Mouse (Mus musculus): ENCODE data around the gene Pfkfb3. TPM values are rescaled to one million over a fixed set of nuclear protein-coding genes. Genes with fewer than 3 reads are reported as not detected.

The Pfkfb3 gene
- polyA plus RNA-seq, 1 experiment from 2014 or later, result 17.9 TPM

DNA sequence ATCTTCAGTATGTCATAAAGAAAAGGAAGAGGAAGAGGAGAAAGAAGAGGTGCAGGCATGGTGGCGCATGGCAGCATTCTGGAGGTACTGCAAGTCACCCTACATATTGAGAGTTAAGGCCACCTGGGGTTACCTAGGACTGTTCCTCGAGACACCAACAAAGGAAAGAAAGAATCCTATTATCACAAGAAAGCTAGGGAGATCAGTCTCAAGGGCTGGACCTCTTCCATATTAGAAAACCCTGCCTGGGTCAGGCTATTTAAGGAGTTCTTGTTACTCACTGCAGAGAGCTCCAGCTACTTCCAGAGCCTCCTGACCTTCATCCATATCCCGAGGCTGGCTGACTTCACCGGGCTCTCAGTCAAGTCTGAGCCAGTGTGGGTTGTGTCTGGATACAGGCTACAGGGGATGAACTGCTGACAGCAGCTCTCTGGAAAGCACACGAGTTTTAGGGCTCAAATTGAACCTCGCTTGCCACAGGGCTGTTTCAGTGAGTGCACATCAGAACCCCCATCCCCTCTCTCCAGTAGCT is 17.2 kb upstream of the Pfkfb3 start:
- H3K9ac ChIP-seq (ENCODE audit: low read length), result no peak overlapping the region
- no peaks in the 10 kb centered on the region for H3K9me3 ChIP-seq (ENCODE audit: control insufficient read depth, low read length)
- no peak overlapping the region for H3K4me2 ChIP-seq (ENCODE audit: low read depth, low read length)
- H3K27ac ChIP-seq (ENCODE audit: low read length), result no peak overlapping the region
- no peaks in the 10 kb centered on the region for H3K4me1 ChIP-seq (replicated peaks; ENCODE audit: control insufficient read depth, insufficient read depth, low read length)
- H3K4me3 ChIP-seq (ENCODE audit: low read length), result no peak overlapping the region
- ATAC-seq (ENCODE audit: low read depth), result no peak
- no peaks in the 10 kb centered on the region for H3K27me3 ChIP-seq (ENCODE audit: control insufficient read depth, insufficient read depth, low read depth, low read length)
- H3K36me3 ChIP-seq (ENCODE audit: control insufficient read depth, insufficient read depth, low read length), result no peaks in the 10 kb centered on the region
- 52% methylated on average over 6 of the region's 6 CpGs for WGBS

GRCm38 (mm10) chr2:11568471-11568870 is 14.6 kb upstream of the Pfkfb3 start:
- H3K9ac ChIP-seq (ENCODE audit: low read length), result no peak overlapping the region
- whole genome bisulfite sequencing, result 87% methylated on average over 7 of the region's 7 CpGs
- no peaks in the 10 kb centered on the region for H3K9me3 ChIP-seq (ENCODE audit: control insufficient read depth, low read length)
- no peak overlapping the region for H3K4me2 ChIP-seq (ENCODE audit: low read depth, low read length)
- no peaks in the 10 kb centered on the region for H3K27me3 ChIP-seq (ENCODE audit: control insufficient read depth, insufficient read depth, low read depth, low read length)
- no peaks in the 10 kb centered on the region for H3K4me1 ChIP-seq (replicated peaks; ENCODE audit: control insufficient read depth, insufficient read depth, low read length)
- H3K27ac ChIP-seq (ENCODE audit: low read length), result no peak overlapping the region
- no peaks in the 10 kb centered on the region for H3K36me3 ChIP-seq (ENCODE audit: control insufficient read depth, insufficient read depth, low read length)
- ATAC-seq (ENCODE audit: low read depth), result no peak
- no peak overlapping the region for H3K4me3 ChIP-seq (ENCODE audit: low read length)

DNA sequence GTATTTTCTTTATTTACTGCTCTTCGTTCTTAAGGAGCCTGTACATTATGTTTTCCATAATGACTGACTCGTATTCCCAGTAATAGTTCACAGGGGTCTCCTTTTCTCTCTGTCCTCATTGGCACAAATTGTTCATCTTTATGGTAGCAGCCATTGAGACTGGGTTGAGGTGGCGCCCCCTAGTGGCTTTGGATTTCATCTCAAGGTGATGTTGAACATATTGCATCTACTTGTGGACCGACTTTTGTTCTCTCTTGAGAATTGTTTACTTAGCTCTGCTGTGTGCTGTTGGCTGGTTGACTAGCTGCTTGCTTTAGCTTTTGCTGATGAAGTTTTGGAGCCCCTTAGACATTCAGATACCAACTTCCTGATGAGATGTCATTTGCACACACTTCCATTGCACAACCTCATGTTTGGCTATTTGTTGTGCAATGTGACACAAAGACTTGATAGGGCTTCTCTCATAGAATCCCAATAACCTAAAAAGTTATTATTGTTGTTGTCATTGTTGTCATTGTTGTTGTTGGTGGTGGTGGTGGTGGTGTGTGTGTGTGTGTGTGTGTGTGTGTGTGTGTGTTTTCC is 14.0 kb upstream of the Pfkfb3 start:
- no peak overlapping the region for H3K4me3 ChIP-seq (ENCODE audit: low read length)
- no peak for ATAC-seq (ENCODE audit: low read depth)
- no peaks in the 10 kb centered on the region for H3K9me3 ChIP-seq (ENCODE audit: control insufficient read depth, low read length)
- H3K27ac ChIP-seq (ENCODE audit: low read length), result no peak overlapping the region
- H3K27me3 ChIP-seq (ENCODE audit: control insufficient read depth, insufficient read depth, low read depth, low read length), result no peaks in the 10 kb centered on the region
- H3K9ac ChIP-seq (ENCODE audit: low read length), result no peak overlapping the region
- H3K4me1 ChIP-seq (replicated peaks; ENCODE audit: control insufficient read depth, insufficient read depth, low read length), result no peaks in the 10 kb centered on the region
- no peak overlapping the region for H3K4me2 ChIP-seq (ENCODE audit: low read depth, low read length)
- 51% methylated on average over 4 of the region's 4 CpGs for WGBS
- H3K36me3 ChIP-seq (ENCODE audit: control insufficient read depth, insufficient read depth, low read length), result no peaks in the 10 kb centered on the region

DNA sequence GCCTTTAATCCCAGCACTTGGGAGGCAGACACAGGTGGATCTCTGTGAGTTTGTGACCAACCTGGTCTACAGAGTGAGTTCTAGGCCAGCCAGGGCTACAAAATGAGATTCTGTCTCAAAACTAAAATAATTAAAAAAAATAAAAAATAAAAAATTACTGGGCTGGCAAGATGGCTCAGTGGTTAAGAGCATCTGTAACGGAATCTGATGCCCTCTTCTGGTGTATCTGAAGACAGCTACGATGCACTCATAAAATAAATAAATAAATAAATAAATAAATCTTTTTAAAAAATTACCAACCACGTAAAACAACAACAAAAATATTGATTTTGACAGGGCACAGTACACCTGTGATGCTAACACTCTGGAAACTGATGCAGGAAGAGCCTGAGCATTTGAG is 13.0 kb upstream of the Pfkfb3 start:
- no peak overlapping the region for H3K4me2 ChIP-seq (ENCODE audit: low read depth, low read length)
- ATAC-seq (ENCODE audit: low read depth), result no peak
- H3K27ac ChIP-seq (ENCODE audit: low read length), result no peak overlapping the region
- H3K9me3 ChIP-seq (ENCODE audit: control insufficient read depth, low read length), result no peaks in the 10 kb centered on the region
- H3K4me3 ChIP-seq (ENCODE audit: low read length), result no peak overlapping the region
- H3K36me3 ChIP-seq (ENCODE audit: control insufficient read depth, insufficient read depth, low read length), result no peaks in the 10 kb centered on the region
- no peaks in the 10 kb centered on the region for H3K4me1 ChIP-seq (replicated peaks; ENCODE audit: control insufficient read depth, insufficient read depth, low read length)
- 84% methylated on average over 3 of the region's 3 CpGs for WGBS
- H3K27me3 ChIP-seq (ENCODE audit: control insufficient read depth, insufficient read depth, low read depth, low read length), result no peaks in the 10 kb centered on the region
- H3K9ac ChIP-seq (ENCODE audit: low read length), result no peak overlapping the region

DNA sequence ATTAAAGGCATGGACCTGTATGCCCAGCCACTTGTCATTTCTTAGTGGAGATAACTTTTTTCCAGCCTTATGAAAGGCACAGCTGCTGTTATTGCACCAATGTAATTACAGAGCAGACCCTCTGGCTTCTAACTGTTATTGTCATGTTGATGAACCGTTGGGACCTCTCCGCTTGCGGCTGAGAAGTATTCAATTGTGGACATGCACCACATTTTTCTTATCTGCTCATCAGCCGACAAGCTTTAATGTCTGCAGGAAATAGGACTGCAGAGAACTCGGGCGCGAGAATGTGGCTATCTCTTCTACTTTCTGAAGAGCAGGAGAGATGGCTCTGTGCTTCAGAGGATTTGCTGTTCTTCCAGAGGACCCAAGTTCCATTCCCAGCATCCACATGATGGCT is 12.4 kb upstream of the Pfkfb3 start:
- no peak for ATAC-seq (ENCODE audit: low read depth)
- H3K9me3 ChIP-seq (ENCODE audit: control insufficient read depth, low read length), result no peaks in the 10 kb centered on the region
- no peak overlapping the region for H3K9ac ChIP-seq (ENCODE audit: low read length)
- no peak overlapping the region for H3K27ac ChIP-seq (ENCODE audit: low read length)
- no peaks in the 10 kb centered on the region for H3K36me3 ChIP-seq (ENCODE audit: control insufficient read depth, insufficient read depth, low read length)
- H3K4me1 ChIP-seq (replicated peaks; ENCODE audit: control insufficient read depth, insufficient read depth, low read length), result no peaks in the 10 kb centered on the region
- H3K4me2 ChIP-seq (ENCODE audit: low read depth, low read length), result no peak overlapping the region
- H3K4me3 ChIP-seq (ENCODE audit: low read length), result no peak overlapping the region
- 53% methylated on average over 7 of the region's 7 CpGs for WGBS
- no peaks in the 10 kb centered on the region for H3K27me3 ChIP-seq (ENCODE audit: control insufficient read depth, insufficient read depth, low read depth, low read length)

DNA sequence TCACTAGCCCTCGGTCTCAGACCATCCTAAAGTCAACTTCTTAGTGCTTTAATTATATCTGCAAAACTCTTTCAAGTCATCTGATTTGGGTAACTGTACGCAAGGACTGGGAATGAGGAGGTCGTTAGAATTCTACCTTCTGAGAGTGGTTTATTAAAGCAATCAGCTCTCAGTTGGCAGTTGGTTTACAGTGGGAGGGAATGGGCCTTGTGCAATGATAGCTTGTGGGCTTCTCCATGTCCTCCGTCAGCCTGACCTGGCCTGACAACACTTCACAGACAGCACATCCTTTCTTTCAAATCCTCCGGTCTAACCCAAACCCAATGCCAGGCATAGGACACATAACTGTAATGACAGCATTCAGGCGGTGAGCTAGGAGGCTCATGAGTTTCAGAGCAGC is 10.9 kb upstream of the Pfkfb3 start:
- no peak overlapping the region for H3K4me3 ChIP-seq (ENCODE audit: low read length)
- ATAC-seq (ENCODE audit: low read depth), result no peak
- H3K27me3 ChIP-seq (ENCODE audit: control insufficient read depth, insufficient read depth, low read depth, low read length), result no peaks in the 10 kb centered on the region
- H3K4me1 ChIP-seq (replicated peaks; ENCODE audit: control insufficient read depth, insufficient read depth, low read length), result no peaks in the 10 kb centered on the region
- no peaks in the 10 kb centered on the region for H3K9me3 ChIP-seq (ENCODE audit: control insufficient read depth, low read length)
- H3K9ac ChIP-seq (ENCODE audit: low read length), result no peak overlapping the region
- H3K27ac ChIP-seq (ENCODE audit: low read length), result no peak overlapping the region
- no peak overlapping the region for H3K4me2 ChIP-seq (ENCODE audit: low read depth, low read length)
- no peaks in the 10 kb centered on the region for H3K36me3 ChIP-seq (ENCODE audit: control insufficient read depth, insufficient read depth, low read length)
- 74% methylated on average over 6 of the region's 6 CpGs for WGBS

DNA sequence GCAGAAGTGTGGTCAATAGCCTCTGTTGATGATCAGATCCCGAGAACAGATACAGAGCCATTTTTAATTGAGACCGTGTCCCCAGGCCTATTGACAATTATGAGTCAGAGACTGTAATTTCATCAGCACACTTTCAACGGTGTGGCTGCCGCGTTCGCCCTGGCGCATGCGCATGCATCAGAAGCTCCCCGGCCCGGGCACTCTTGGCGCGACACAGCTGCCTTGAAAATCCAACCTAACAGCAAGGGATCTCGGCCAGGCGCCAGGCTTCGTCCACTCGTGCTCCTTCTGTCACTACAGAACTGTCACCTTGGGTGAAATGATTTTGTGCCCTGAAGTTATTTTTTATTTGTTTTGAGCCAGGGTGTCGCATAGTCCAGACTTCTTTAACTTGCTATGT is 9.4 kb upstream of the Pfkfb3 start:
- H3K9ac ChIP-seq (ENCODE audit: low read length), result no peak overlapping the region
- no peaks in the 10 kb centered on the region for H3K4me1 ChIP-seq (replicated peaks; ENCODE audit: control insufficient read depth, insufficient read depth, low read length)
- no peak overlapping the region for H3K27ac ChIP-seq (ENCODE audit: low read length)
- no peaks in the 10 kb centered on the region for H3K9me3 ChIP-seq (ENCODE audit: control insufficient read depth, low read length)
- no peak overlapping the region for H3K4me2 ChIP-seq (ENCODE audit: low read depth, low read length)
- H3K36me3 ChIP-seq (ENCODE audit: control insufficient read depth, insufficient read depth, low read length), result no peaks in the 10 kb centered on the region
- no peak overlapping the region for H3K4me3 ChIP-seq (ENCODE audit: low read length)
- ATAC-seq (ENCODE audit: low read depth), result no peak
- 89% methylated on average over 17 of the region's 17 CpGs for WGBS
- no peaks in the 10 kb centered on the region for H3K27me3 ChIP-seq (ENCODE audit: control insufficient read depth, insufficient read depth, low read depth, low read length)

GRCm38 (mm10) chr2:11558654-11559053 is 4.8 kb upstream of the Pfkfb3 start:
- WGBS, result 66% methylated on average over 7 of the region's 7 CpGs
- Histone ChIP-seq H3K9ac (ENCODE audit: low read length) (no peak overlapping the region), H3K27ac (ENCODE audit: low read length) (no peak overlapping the region), H3K36me3 (ENCODE audit: control insufficient read depth, insufficient read depth, low read length) (no peaks in the 10 kb centered on the region), H3K4me1 (replicated peaks; ENCODE audit: control insufficient read depth, insufficient read depth, low read length) (no peaks in the 10 kb centered on the region), H3K9me3 (ENCODE audit: control insufficient read depth, low read length) (no peaks in the 10 kb centered on the region), H3K4me3 (ENCODE audit: low read length) (no peak overlapping the region), H3K4me2 (ENCODE audit: low read depth, low read length) (no peak overlapping the region), H3K27me3 (ENCODE audit: control insufficient read depth, insufficient read depth, low read depth, low read length) (0 out of 2 replicates have a peak, but pooled peaks cover 2% of the 10 kb centered on the region)
- ATAC-seq (ENCODE audit: low read depth), result no peak

GRCm38 (mm10) chr2:11557244-11557643 is 3.4 kb upstream of the Pfkfb3 start:
- Histone ChIP-seq H3K9me3 (ENCODE audit: control insufficient read depth, low read length) (no peaks in the 10 kb centered on the region), H3K4me1 (replicated peaks; ENCODE audit: control insufficient read depth, insufficient read depth, low read length) (peaks cover 9% of the 10 kb centered on the region), H3K27ac (ENCODE audit: low read length) (no peak overlapping the region), H3K4me3 (ENCODE audit: low read length) (no peak overlapping the region), H3K27me3 (ENCODE audit: control insufficient read depth, insufficient read depth, low read depth, low read length) (0 out of 2 replicates have a peak, but pooled peaks cover 2% of the 10 kb centered on the region), H3K9ac (ENCODE audit: low read length) (no peak overlapping the region), H3K36me3 (ENCODE audit: control insufficient read depth, insufficient read depth, low read length) (no peaks in the 10 kb centered on the region), H3K4me2 (ENCODE audit: low read depth, low read length) (no peak overlapping the region)
- WGBS, result 43% methylated on average over 3 of the region's 3 CpGs
- no peak for ATAC-seq (ENCODE audit: low read depth)

DNA sequence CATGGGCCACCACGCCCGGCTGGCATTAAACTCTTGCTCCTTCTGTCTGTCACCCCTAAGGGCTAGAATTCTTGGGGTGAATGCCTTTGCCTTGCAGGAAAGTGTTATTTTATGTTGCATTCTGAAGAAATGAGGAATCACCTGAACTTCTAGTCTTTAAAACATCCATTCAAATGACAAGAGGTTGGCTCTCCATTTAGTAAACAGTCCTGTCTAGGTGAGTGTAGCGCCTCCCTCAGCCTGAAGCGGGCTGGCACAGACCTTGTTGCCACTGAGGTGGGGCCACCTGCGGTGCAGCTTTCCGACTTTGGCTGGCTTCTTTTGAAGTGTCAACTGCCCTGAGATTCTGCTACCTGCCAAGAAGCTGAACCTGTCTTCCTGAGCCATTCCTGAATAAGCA is 1.4 kb upstream of the Pfkfb3 start:
- H3K36me3 ChIP-seq (ENCODE audit: control insufficient read depth, insufficient read depth, low read length), result no peaks in the 10 kb centered on the region
- 55% methylated on average over 6 of the region's 6 CpGs for WGBS
- no peak overlapping the region for H3K27ac ChIP-seq (ENCODE audit: low read length)
- no peaks in the 10 kb centered on the region for H3K9me3 ChIP-seq (ENCODE audit: control insufficient read depth, low read length)
- H3K4me1 ChIP-seq (replicated peaks; ENCODE audit: control insufficient read depth, insufficient read depth, low read length), result peaks cover 9% of the 10 kb centered on the region
- ATAC-seq (ENCODE audit: low read depth), result no peak
- no peak overlapping the region for H3K4me2 ChIP-seq (ENCODE audit: low read depth, low read length)
- no peak overlapping the region for H3K9ac ChIP-seq (ENCODE audit: low read length)
- 0 out of 2 replicates have a peak, but pooled peaks cover 2% of the 10 kb centered on the region for H3K27me3 ChIP-seq (ENCODE audit: control insufficient read depth, insufficient read depth, low read depth, low read length)
- H3K4me3 ChIP-seq (ENCODE audit: low read length), result no peak overlapping the region

Data from lung, embryonic 16.5 days (tissue).